Mouse (Mus musculus) hindbrain, embryonic 15.5 days (tissue): Measurements from ENCODE around the gene Evx2. TPM values are rescaled to one million over a fixed set of nuclear protein-coding genes. Genes with fewer than 3 reads are reported as not detected.

ENCODE experiments used
- ATAC-seq: fragments of 200-750 bp; cut with Nextera tagmentation; 2 replicates; pipeline ENCODE4 v1.8.0; 2017; ENCODE audit warnings: low read depth, moderate number of reproducible peaks, moderate TSS enrichment; ENCODE audit not compliant: low FRiP score
- H3K27ac ChIP-seq: fragments of 300-500 bp; sonication (generic); replicated peaks from 2 replicates; pipeline ENCODE4 v1.5.1; 2015; ENCODE audit warnings: mild to moderate bottlenecking, inconsistent platforms
- H3K27me3 ChIP-seq: fragments of 300-500 bp; sonication (generic); 2 replicates; pipeline ENCODE4 v1.6.1; 2015; ENCODE audit warnings: control low read depth, inconsistent platforms
- H3K36me3 ChIP-seq: fragments of 300-500 bp; sonication (generic); 2 replicates; pipeline ENCODE4 v1.6.1; 2015; ENCODE audit warnings: control low read depth, inconsistent platforms
- H3K4me1 ChIP-seq: fragments of 300-500 bp; sonication (generic); replicated peaks from 2 replicates; pipeline ENCODE4 v1.6.1; 2015; ENCODE audit warnings: control low read depth, inconsistent platforms
- H3K4me2 ChIP-seq: fragments of 300-500 bp; sonication (generic); 2 replicates; pipeline ENCODE4 v1.6.1; 2015; ENCODE audit warnings: moderate library complexity, mild to moderate bottlenecking, inconsistent platforms
- H3K4me3 ChIP-seq: fragments of 300-500 bp; sonication (generic); 2 replicates; pipeline ENCODE4 v1.5.1; 2015; ENCODE audit warnings: mild to moderate bottlenecking, inconsistent platforms
- H3K9ac ChIP-seq: fragments of 300-500 bp; sonication (generic); 2 replicates; pipeline ENCODE4 v1.6.1; 2015; ENCODE audit warnings: inconsistent platforms
- H3K9me3 ChIP-seq: fragments of 300-500 bp; sonication (generic); 2 replicates; pipeline ENCODE4 v1.6.1; 2016; ENCODE audit warnings: control low read depth, inconsistent platforms
- WGBS: fragments of 180-500 bp; shearing (Covaris S2); methylation state at CpG from one replicate; pipeline ENCODE4 v1.1.7; 2015; 5-methylcytosine and 5-hydroxymethylcytosine counted together
- polyA plus RNA-seq: library from polyadenylated mRNA; unstranded; fragments of >200 nt; fragmentation: Nextera tagmentation; extraction: Ambion mirVana; gene quantifications from 2 replicates; pipeline ENCODE4 v1.2.1, GENCODE M21; 2015

Gene Evx2
- polyA plus RNA-seq, 1 experiment from 2014 or later, result 0.87 TPM

- Histone ChIP-seq H3K4me2 (no peak overlapping the region), H3K36me3 (no peaks in the 10 kb centered on the region), H3K4me3 (no peak overlapping the region), H3K27ac (no peak overlapping the region), H3K4me1 (peaks cover 7% of the 10 kb centered on the region), H3K9me3 (no peaks in the 10 kb centered on the region), H3K27me3 (peaks cover 92% of the 10 kb centered on the region), H3K9ac (no peak overlapping the region)
- no peak for ATAC-seq
- WGBS, result 1% methylated on average over 36 of the region's 36 CpGs
Observed at GRCm38 (mm10) chr2:74667191-74667841, 8.0 kb upstream of the Evx2 start.

GRCm38 (mm10) chr2:74666411-74666810 lies 7.1 kb upstream of the Evx2 start:
- no peak for ATAC-seq
- Histone ChIP-seq H3K9ac (no peak overlapping the region), H3K9me3 (no peaks in the 10 kb centered on the region), H3K4me1 (peaks cover 11% of the 10 kb centered on the region), H3K27ac (no peak overlapping the region), H3K4me2 (no peak overlapping the region), H3K4me3 (no peak overlapping the region), H3K27me3 (peaks cover 91% of the 10 kb centered on the region), H3K36me3 (no peaks in the 10 kb centered on the region)
- 2% methylated on average over 7 of the region's 7 CpGs for WGBS

GRCm38 (mm10) chr2:74663291-74663925 lies 4.1 kb upstream of the Evx2 start:
- no peak for ATAC-seq
- no peak overlapping the region for H3K4me3 ChIP-seq
- no peaks in the 10 kb centered on the region for H3K36me3 ChIP-seq
- no peak overlapping the region for H3K9ac ChIP-seq
- 5% methylated on average over 18 of the region's 18 CpGs for WGBS
- no peak overlapping the region for H3K4me2 ChIP-seq
- peaks cover 8% of the 10 kb centered on the region for H3K4me1 ChIP-seq
- no peak overlapping the region for H3K27ac ChIP-seq
- peaks cover 78% of the 10 kb centered on the region for H3K27me3 ChIP-seq
- no peaks in the 10 kb centered on the region for H3K9me3 ChIP-seq

- peak overlapping the region; percentile 47 for H3K4me2 ChIP-seq
- ATAC-seq, result peak; percentile 38; the same call in 1 of the 2 replicates
- H3K36me3 ChIP-seq, result no peaks in the 10 kb centered on the region
- WGBS, result 0% methylated on average over 14 of the region's 14 CpGs
- H3K4me3 ChIP-seq, result peak overlapping the region; percentile 19
- no peaks in the 10 kb centered on the region for H3K9me3 ChIP-seq
- H3K4me1 ChIP-seq, result peaks cover 7% of the 10 kb centered on the region
- H3K27ac ChIP-seq, result no peak overlapping the region
- H3K9ac ChIP-seq, result no peak overlapping the region
- peaks cover 69% of the 10 kb centered on the region for H3K27me3 ChIP-seq
Observed at GRCm38 (mm10) chr2:74661685-74662084, 2.3 kb upstream of the Evx2 start.

- H3K9me3 ChIP-seq, result no peaks in the 10 kb centered on the region
- H3K4me2 ChIP-seq, result peak overlapping the region; percentile 4; the same call in 1 of the 2 replicates
- no peaks in the 10 kb centered on the region for H3K36me3 ChIP-seq
- H3K9ac ChIP-seq, result no peak overlapping the region
- WGBS, result 4% methylated on average over 30 of the region's 30 CpGs
- no peak for ATAC-seq
- peaks cover 11% of the 10 kb centered on the region for H3K4me1 ChIP-seq
- H3K4me3 ChIP-seq, result peak overlapping the region; percentile 10
- peaks cover 66% of the 10 kb centered on the region for H3K27me3 ChIP-seq
- no peak overlapping the region for H3K27ac ChIP-seq
Observed at GRCm38 (mm10) chr2:74660421-74661375, 1.3 kb upstream of the Evx2 start.

- Histone ChIP-seq H3K36me3 (no peaks in the 10 kb centered on the region), H3K4me2 (peak overlapping the region; percentile 1; the same call in 1 of the 2 replicates), H3K4me1 (peaks cover 15% of the 10 kb centered on the region), H3K4me3 (peak overlapping the region; percentile 20), H3K27ac (peak overlapping the region; percentile 28), H3K9me3 (no peaks in the 10 kb centered on the region), H3K27me3 (peaks cover 65% of the 10 kb centered on the region), H3K9ac (no peak overlapping the region)
- WGBS, result under 1% methylated on average over 47 of the region's 47 CpGs
- ATAC-seq, result no peak
Observed at GRCm38 (mm10) chr2:74658667-74659371, 538 bp downstream of the Evx2 start.

- peak overlapping the region; percentile 7; the same call in 1 of the 2 replicates for H3K4me2 ChIP-seq
- H3K27ac ChIP-seq, result peak overlapping the region; percentile 28; the same call in 1 of the 2 replicates
- no peak for ATAC-seq
Observed at GRCm38 (mm10) chr2:74658024-74658666, 1.2 kb downstream of the Evx2 start.

GRCm38 (mm10) chr2:74657251-74658023 lies 1.9 kb downstream of the Evx2 start:
- Histone ChIP-seq H3K9ac (no peak overlapping the region), H3K27me3 (peaks cover 56% of the 10 kb centered on the region), H3K9me3 (no peaks in the 10 kb centered on the region), H3K4me1 (peaks cover 15% of the 10 kb centered on the region), H3K4me3 (peak overlapping the region; percentile 22; the same call in 1 of the 2 replicates), H3K36me3 (no peaks in the 10 kb centered on the region), H3K27ac (0 out of 2 replicates have a peak overlapping the region, but pooled peaks have one; percentile 20), H3K4me2 (peak overlapping the region; percentile 7; the same call in 1 of the 2 replicates)
- 3% methylated on average over 62 of the region's 62 CpGs for WGBS
- no peak for ATAC-seq

More at GRCm38 (mm10) chr2:74658024-74658666, 1.2 kb downstream of the Evx2 start:
- Histone ChIP-seq H3K4me1 (peaks cover 15% of the 10 kb centered on the region), H3K27me3 (peaks cover 61% of the 10 kb centered on the region), H3K9me3 (no peaks in the 10 kb centered on the region), H3K9ac (no peak overlapping the region), H3K4me3 (peak overlapping the region; percentile 22), H3K36me3 (no peaks in the 10 kb centered on the region)
- WGBS, result under 1% methylated on average over 15 of the region's 15 CpGs

- Histone ChIP-seq H3K4me3 (peak overlapping the region; percentile 36; the same call in 1 of the 2 replicates), H3K27me3 (peaks cover 57% of the 10 kb centered on the region), H3K4me2 (no peak overlapping the region), H3K9ac (no peak overlapping the region), H3K9me3 (no peaks in the 10 kb centered on the region), H3K27ac (no peak overlapping the region), H3K4me1 (peaks cover 14% of the 10 kb centered on the region), H3K36me3 (no peaks in the 10 kb centered on the region)
- WGBS, result 3% methylated on average over 4 of the region's 4 CpGs
- ATAC-seq, result no peak
Observed at GRCm38 (mm10) chr2:74656632-74657021, 2.7 kb downstream of the Evx2 start.

- WGBS, result under 1% methylated on average over 59 of the region's 69 CpGs
- 0 out of 2 replicates have a peak overlapping the region, but pooled peaks have one; percentile 30 for H3K27ac ChIP-seq
- peak overlapping the region; percentile 59 for H3K4me2 ChIP-seq
- ATAC-seq, result no peak
- no peaks in the 10 kb centered on the region for H3K36me3 ChIP-seq
- peaks cover 11% of the 10 kb centered on the region for H3K4me1 ChIP-seq
- peaks cover 55% of the 10 kb centered on the region for H3K27me3 ChIP-seq
- 0 out of 2 replicates have a peak overlapping the region, but pooled peaks have one; percentile 23 for H3K9ac ChIP-seq
- peak overlapping the region; percentile 36 for H3K4me3 ChIP-seq
- no peaks in the 10 kb centered on the region for H3K9me3 ChIP-seq
Observed at GRCm38 (mm10) chr2:74655821-74656631, 3.3 kb downstream of the Evx2 start.
